ENCODE assay signal across 9 mouse cellular contexts in genomic region chr3:16043315-16043714, GRCm38 (mm10). TPM values are rescaled to one million over a fixed set of nuclear protein-coding genes. Genes with fewer than 3 reads are reported as not detected.
DNase-seq lines count a peak whose midpoint lies in the region; ATAC-seq and TF ChIP-seq lines count a peak whose summit lies in the region.
"Had no signal": no experiment of that assay in that cellular context is flagged by ENCODE, and none has a peak within 500 bp of the region (broad histone marks: within the 10 kb centered on the region; RNA-seq: fewer than 3 reads in every experiment).

No protein-coding gene starts in this region.

- 0% methylated on average over 1 of the region's 1 CpGs for WGBS in kidney, embryonic 15.5 days
- WGBS in hindbrain, embryonic 16.5 days = 10% methylated on average over 1 of the region's 1 CpGs

- no peak overlapping the region for H3K27ac ChIP-seq in kidney, embryonic 15.5 days
- H3K27ac ChIP-seq in MEL (ENCODE audit: control insufficient read depth, low read depth, low read length) = no peak overlapping the region
- no peak overlapping the region for H3K27ac ChIP-seq in cortical plate, adult 2 months (ENCODE audit: insufficient read depth, low read length)
- no peak overlapping the region for H3K27ac ChIP-seq in hindbrain, embryonic 16.5 days (ENCODE audit: low read depth, low read length)
- H3K27ac ChIP-seq: limb, embryonic 13.5 days had no signal

- H3K27me3 ChIP-seq in kidney, embryonic 15.5 days = no peaks in the 10 kb centered on the region
- no peaks in the 10 kb centered on the region; a peak in 1 of 4 replicates for H3K27me3 ChIP-seq in MEL (ENCODE audit: control insufficient read depth in 1 of 2, insufficient read depth in 2 of 2, low read length in 2 of 2)
- no peaks in the 10 kb centered on the region for H3K27me3 ChIP-seq in hindbrain, embryonic 16.5 days (replicated peaks; ENCODE audit: control insufficient read depth, insufficient read depth, low read length)
- H3K27me3 ChIP-seq: limb, embryonic 13.5 days had no signal

- peak; percentile 52 to 68 (median 53) for TF ChIP-seq CTCF in MEL (IDR thresholded peaks at IDR 0.05 in 2 of 3, conservative IDR thresholded peaks at IDR 0.05 in 1 of 3; ENCODE audit: control insufficient read depth in 1 of 3, insufficient read depth in 1 of 3, low read depth in 2 of 3, low read length in 3 of 3, poor library complexity in 1 of 3, severe bottlenecking in 1 of 3)
- peak; percentile 59 for TF ChIP-seq CTCF in cortical plate, adult 2 months (IDR thresholded peaks at IDR 0.05; ENCODE audit: extremely low read depth, insufficient read depth, low read length)

- no peak overlapping the region for H3K4me2 ChIP-seq in kidney, embryonic 15.5 days
- no peak overlapping the region for H3K4me2 ChIP-seq in hindbrain, embryonic 16.5 days (ENCODE audit: low read length)
- H3K4me2 ChIP-seq: limb, embryonic 13.5 days had no signal

- H3K4me1 ChIP-seq in kidney, embryonic 15.5 days = no peaks in the 10 kb centered on the region
- H3K4me1 ChIP-seq in MEL (ENCODE audit: control insufficient read depth in 1 of 2, insufficient read depth in 2 of 2, low read length in 2 of 2) = no peaks in the 10 kb centered on the region
- H3K4me1 ChIP-seq in cortical plate, adult 2 months (ENCODE audit: control insufficient read depth, insufficient read depth, low read length) = no peaks in the 10 kb centered on the region
- H3K4me1 ChIP-seq in hindbrain, embryonic 16.5 days (ENCODE audit: control insufficient read depth, insufficient read depth, low read depth, low read length) = no peaks in the 10 kb centered on the region
- H3K4me1 ChIP-seq: limb, embryonic 13.5 days had no signal

- ATAC-seq in kidney, embryonic 15.5 days (replicated peaks; ENCODE audit: low FRiP score) = no peak
- ATAC-seq in hindbrain, embryonic 16.5 days = peak; percentile 82
- ATAC-seq in inflammation-experienced regulatory T-cells, adult 6 months = no peak

- H3K36me3 ChIP-seq in kidney, embryonic 15.5 days = no peaks in the 10 kb centered on the region
- H3K36me3 ChIP-seq in MEL (ENCODE audit: control insufficient read depth in 1 of 2, insufficient read depth in 2 of 2, low read length in 2 of 2) = no peaks in the 10 kb centered on the region
- H3K36me3 ChIP-seq in hindbrain, embryonic 16.5 days (ENCODE audit: control insufficient read depth, insufficient read depth, low read length) = no peaks in the 10 kb centered on the region
- H3K36me3 ChIP-seq: limb, embryonic 13.5 days had no signal

- peak; percentile 17 for DNase-seq in kidney, adult 11 months
- DNase-seq in MEL (ENCODE audit: low read depth, low spot score) = peak; percentile 33
- DNase-seq in lung, postnatal 14 days = peak; percentile 34
- peak; percentile 4 for DNase-seq in right cerebral cortex, postnatal 25 days

- no peaks in the 10 kb centered on the region for H3K9me3 ChIP-seq in kidney, embryonic 15.5 days (replicated peaks)
- H3K9me3 ChIP-seq in MEL (replicated peaks; ENCODE audit: insufficient read depth, low read length) = no peaks in the 10 kb centered on the region
- H3K9me3 ChIP-seq in hindbrain, embryonic 16.5 days (ENCODE audit: control insufficient read depth, low read length) = no peaks in the 10 kb centered on the region
- H3K9me3 ChIP-seq: limb, embryonic 13.5 days had no signal

- no peak overlapping the region for H3K4me3 ChIP-seq in kidney, embryonic 15.5 days (replicated peaks)
- no peak overlapping the region for H3K4me3 ChIP-seq in MEL (ENCODE audit: control insufficient read depth in 1 of 2, insufficient read depth in 1 of 2, low read depth in 2 of 2, low read length in 2 of 2)
- no peak overlapping the region for H3K4me3 ChIP-seq in cortical plate, adult 2 months (ENCODE audit: insufficient read depth, low read length)
- no peak overlapping the region for H3K4me3 ChIP-seq in hindbrain, embryonic 16.5 days (ENCODE audit: low read length)
- H3K4me3 ChIP-seq: limb, embryonic 13.5 days had no signal

- no peak for TF ChIP-seq POLR2A in MEL (IDR thresholded peaks at IDR 0.05; ENCODE audit: control insufficient read depth in 1 of 2, insufficient read depth in 1 of 2, low read depth in 1 of 2, low read length in 2 of 2, poor library complexity in 1 of 2)
- TF ChIP-seq POLR2A in cortical plate, adult 2 months (IDR thresholded peaks at IDR 0.05; ENCODE audit: extremely low read depth, insufficient read depth, low read length) = no peak

- peak; percentile 66 for TF ChIP-seq RAD21 in MEL (IDR thresholded peaks at IDR 0.05; ENCODE audit: low read depth, low read length)

- no peaks in the 10 kb centered on the region for H3K79me2 ChIP-seq in MEL (ENCODE audit: control insufficient read depth, insufficient read depth, low read length, poor library complexity)

- no peak overlapping the region for H3K9ac ChIP-seq in kidney, embryonic 15.5 days
- H3K9ac ChIP-seq in MEL (ENCODE audit: control insufficient read depth, low read depth, low read length, poor library complexity, severe bottlenecking) = no peak overlapping the region
- H3K9ac ChIP-seq in hindbrain, embryonic 16.5 days (ENCODE audit: low read depth, low read length) = no peak overlapping the region
- H3K9ac ChIP-seq: limb, embryonic 13.5 days had no signal

- TF ChIP-seq EP300 in MEL (IDR thresholded peaks at IDR 0.05; ENCODE audit: low read depth in 1 of 2, low read length in 2 of 2) = no peak

TF ChIP-seq in MEL, 35 proteins besides CTCF, POLR2A, EP300 and RAD21:
- TF ChIP-seq ZNF384 (IDR thresholded peaks at IDR 0.05; ENCODE audit: low read depth, low read length) (no peak), ZC3H11A (IDR thresholded peaks at IDR 0.05; ENCODE audit: low read depth, low read length) (peak; percentile 35), SMC3 (IDR thresholded peaks at IDR 0.05; ENCODE audit: low read depth, low read length) (peak; percentile 59), JUND (IDR thresholded peaks at IDR 0.05; ENCODE audit: low read depth, low read length) (no peak), USF1 (IDR thresholded peaks at IDR 0.05; ENCODE audit: low read depth, low read length) (no peak)
TF ChIP-seq in MEL: peak in this region for 2.

RNA-seq across cellular contexts. Expression of gene Gm5150, which starts 37.1 kb away (rescaled TPM):
- not detected in 2 replicates for polyA plus RNA-seq in kidney, embryonic 15.5 days (2015; fragmentation: Nextera tagmentation; extraction: Ambion mirVana)
- not detected in 2 replicates for total RNA-seq in MEL (2012; rRNA removed)
- polyA plus RNA-seq in MEL (2012; ENCODE audit: insufficient read depth in 1 of 2, insufficient read length in 2 of 2, low read depth in 1 of 2, low replicate concordance in 2 of 2, missing spikeins in 1 of 2) = not detected
- polyA plus RNA-seq in cortical plate, adult 2 months (2012; rRNA removed) = not detected in 2 replicates
- polyA plus RNA-seq in hindbrain, embryonic 16.5 days (2015; fragmentation: Nextera tagmentation; extraction: Ambion mirVana) = not detected in 2 replicates
- under 1 TPM in 1 of 3 experiments, not detected in 2; 0.53 TPM for polyA plus RNA-seq in inflammation-experienced regulatory T-cells, adult 6 months (2017; shearing (Covaris generic))
- polyA plus RNA-seq: limb, embryonic 13.5 days had no signal
